Mouse (Mus musculus): ENCODE measurements at regions not wholly inside any gene's neighbourhood (a gene's known extent, or its start where the extent isn't known, plus 50 kb on each side); places are given as distances from the start of the nearest gene placed in this dataset.

GRCm38 (mm10) chr3:15074949-15075348, 188.9 kb downstream of the Car2 start:
- no peak for TF ChIP-seq POLR2A (IDR thresholded peaks at IDR 0.05; ENCODE audit: borderline replicate concordance, extremely low read depth, insufficient read depth, insufficient read length, poor library complexity, severe bottlenecking)
- TF ChIP-seq CTCF (IDR thresholded peaks at IDR 0.05; ENCODE audit: borderline replicate concordance, extremely low read depth, insufficient read depth, insufficient read length): no peak
